Mouse (Mus musculus) embryonic stem cell, embryonic (primary cell): ENCODE results near the gene Cacna2d2.

ENCODE experiments used
- CTCF ChIA-PET, 4 experiments: fragments of 300-600 bp in 2 of 4; fragments of 350-600 bp in 2 of 4; sonication (Branson Sonifier 250); formaldehyde crosslinking; loops; one replicate each; lab custom pipeline; 2022; ENCODE audit warnings: inconsistent platforms in 2 of 4; lab: Charles Lee
- POLR2A ChIA-PET, 4 experiments: fragments of 300-600 bp in 2 of 4; fragments of 350-600 bp in 2 of 4; sonication (Branson Sonifier 250); formaldehyde crosslinking; loops; one replicate each; lab custom pipeline; 2022; ENCODE audit warnings: antibody characterized with exemption in 4 of 4, inconsistent platforms in 1 of 4; lab: Charles Lee

Gene Cacna2d2

DNA sequence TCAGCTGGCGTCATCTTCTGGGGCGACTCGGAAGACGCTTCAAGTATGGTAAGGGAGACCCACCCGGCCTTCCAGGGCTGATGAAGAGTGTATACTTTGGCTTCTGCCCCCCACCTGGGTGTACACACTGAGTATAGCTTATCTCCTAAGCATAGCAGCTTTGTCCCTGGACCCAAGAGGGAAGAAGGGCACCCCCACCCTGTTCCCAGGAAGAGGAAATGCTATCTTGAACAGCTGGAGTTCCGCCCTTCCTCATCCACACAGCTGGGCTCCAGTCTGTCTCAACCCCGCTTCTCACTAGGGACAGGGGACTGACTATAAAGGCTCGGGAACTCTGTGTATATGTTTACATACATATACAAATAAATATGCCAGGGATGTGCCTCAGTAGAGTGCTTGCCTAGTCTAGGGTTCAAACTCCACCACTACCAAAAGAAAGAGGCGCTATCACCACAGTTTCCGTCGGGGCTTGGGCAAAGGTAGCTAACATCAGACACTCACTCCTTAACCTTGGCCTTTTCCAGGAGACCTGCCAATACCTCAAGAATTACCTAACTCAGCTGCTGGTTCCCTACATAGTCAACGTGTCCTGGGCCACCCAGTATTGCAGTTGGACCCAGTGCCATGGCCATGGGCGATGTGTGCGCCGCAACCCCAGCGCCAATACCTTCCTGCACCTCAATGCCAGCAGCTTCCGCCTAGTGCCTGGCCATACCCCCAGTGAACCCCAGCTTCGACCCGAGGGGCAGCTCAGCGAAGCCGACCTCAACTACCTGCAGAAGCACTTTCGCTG, 172.3 kb downstream of the Cacna2d2 start:
- CTCF ChIA-PET: interaction anchor here in 3 of 4 experiments (0.6 to 1.6 kb wide), 5 partner anchors 8 to 125 kb away, joined by 3 to 5 read pairs (median 3); partner anchors contain the start of genes Hyal3 (in 1 of the 3) and Zmynd10 (in 1 of the 3)
- POLR2A ChIA-PET: interaction anchor here in 3 of 4 experiments (0.5 to 29.0 kb wide), 19 partner anchors 9 to 172 kb away, joined by 3 to 450 read pairs (median 5); partner anchors contain the start of genes Tusc2 (in 3 of the 3), Hyal3 (in 2 of the 3), Ifrd2 (in 2 of the 3) and Cacna2d2 (in 1 of the 3)

DNA sequence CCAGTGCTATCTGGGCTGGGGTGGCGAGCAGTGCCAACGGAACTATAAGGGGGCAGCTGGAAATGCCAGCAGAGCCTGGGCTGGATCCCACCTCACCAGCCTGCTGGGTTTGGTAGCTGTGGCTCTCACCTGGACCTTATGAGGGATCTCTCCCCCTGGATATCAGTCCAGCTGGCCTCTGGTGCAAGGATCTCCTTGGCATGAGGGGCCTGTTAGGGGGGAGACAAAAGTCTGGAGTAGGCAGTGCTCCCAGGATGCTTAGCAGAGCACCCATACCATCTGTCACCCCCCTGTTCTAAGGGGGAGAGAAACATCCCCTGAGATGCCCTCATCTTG, 172.9 kb downstream of the Cacna2d2 start:
- ChIA-PET POLR2A (interaction anchor here in 3 of 4 experiments (0.5 to 29.0 kb wide), 20 partner anchors 8 to 173 kb away, joined by 3 to 450 read pairs (median 5); partner anchors contain the start of genes Tusc2 (in 3 of the 3), Hyal3 (in 2 of the 3), Ifrd2 (in 2 of the 3) and Cacna2d2 (in 1 of the 3)), CTCF (interaction anchor here (0.6 to 1.6 kb wide), 5 partner anchors 25 to 157 kb away, joined by 3 to 13 read pairs (median 3); partner anchors contain the start of gene Zmynd10 (in 1 of the 4))

DNA sequence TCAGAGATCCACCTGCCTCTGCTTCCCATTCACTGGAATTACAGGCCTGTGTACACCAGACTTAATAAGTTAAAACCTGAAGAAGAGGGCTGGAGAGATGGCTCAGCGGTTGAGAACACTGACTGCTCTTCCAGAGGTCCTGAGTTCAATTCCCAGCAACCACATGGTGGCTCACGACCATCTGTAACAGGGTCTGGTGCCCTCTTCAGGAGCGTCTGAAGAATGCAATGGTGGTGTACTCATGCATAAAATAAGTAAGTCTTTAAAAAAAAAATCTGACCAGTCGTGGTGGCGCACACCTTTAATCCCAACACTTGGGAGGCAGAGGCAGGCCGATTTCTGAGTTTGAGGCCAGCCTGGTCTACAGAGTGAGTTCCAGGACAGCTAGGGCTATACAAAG, 174.4 kb downstream of the Cacna2d2 start:
- ChIA-PET CTCF (interaction anchor here in 2 of 4 experiments (0.6 to 2.4 kb wide), 2 partner anchors 9 to 57 kb away, joined by 4 to 7 read pairs; no protein-coding TSS in a partner anchor), POLR2A (interaction anchor here in 3 of 4 experiments (0.6 to 29.0 kb wide), 10 partner anchors 7 to 200 kb away, joined by 3 to 450 read pairs (median 3); partner anchors contain the start of genes Cyb561d2 (in 1 of the 3), Hyal3 (in 1 of the 3), Ifrd2 (in 1 of the 3) and Naa80 (in 1 of the 3))

DNA sequence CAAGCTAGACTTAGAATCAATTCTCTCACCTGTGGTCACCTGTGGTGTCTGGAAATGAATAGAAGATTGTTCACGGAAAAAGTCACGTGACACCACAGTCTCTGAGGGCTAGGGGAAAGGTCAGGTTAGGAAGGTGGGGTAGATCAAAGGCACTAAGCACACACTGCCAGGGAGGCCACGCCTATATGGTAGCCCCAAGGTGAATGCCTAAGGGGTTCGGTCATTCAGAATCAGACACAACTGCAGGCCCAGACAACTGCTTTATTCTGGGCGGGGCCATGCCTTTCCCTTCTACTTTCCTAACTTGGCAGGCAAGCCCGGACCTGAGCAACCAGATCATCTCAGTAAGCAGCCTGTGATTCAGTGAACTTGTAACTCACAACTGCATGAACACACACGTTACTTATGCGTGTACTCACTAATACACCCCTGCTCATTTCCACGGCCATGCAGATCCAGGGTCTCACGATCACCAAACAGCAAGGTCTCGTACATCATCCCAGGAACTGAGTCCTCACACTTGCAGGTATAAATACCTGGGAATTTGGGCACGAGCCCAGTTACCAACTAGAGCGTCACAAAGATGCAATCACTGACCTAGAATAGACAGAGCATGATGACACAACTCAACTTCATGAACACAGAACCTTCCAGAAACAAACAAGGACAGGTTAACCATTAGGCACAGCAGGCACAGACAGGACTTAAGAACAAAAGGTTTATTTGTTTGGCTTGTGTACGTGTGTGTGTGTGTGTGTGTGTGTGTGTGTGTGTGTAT, 176.4 kb downstream of the Cacna2d2 start:
- CTCF ChIA-PET: interaction anchor here in 3 of 4 experiments (0.7 to 2.4 kb wide), 17 partner anchors 9 to 176 kb away, joined by 3 to 12 read pairs (median 4); partner anchors contain the start of genes Tusc2 (in 2 of the 3), Cacna2d2 (in 1 of the 3) and Ifrd2 (in 1 of the 3)
- POLR2A ChIA-PET: interaction anchor here (0.5 to 29.0 kb wide), 54 partner anchors 8 to 753 kb away, joined by 3 to 450 read pairs (median 5); partner anchors contain the start of genes Cyb561d2 (in 2 of the 4), Ifrd2 (in 2 of the 4), Nprl2 (in 2 of the 4) and Tusc2 (in 2 of the 4)

DNA sequence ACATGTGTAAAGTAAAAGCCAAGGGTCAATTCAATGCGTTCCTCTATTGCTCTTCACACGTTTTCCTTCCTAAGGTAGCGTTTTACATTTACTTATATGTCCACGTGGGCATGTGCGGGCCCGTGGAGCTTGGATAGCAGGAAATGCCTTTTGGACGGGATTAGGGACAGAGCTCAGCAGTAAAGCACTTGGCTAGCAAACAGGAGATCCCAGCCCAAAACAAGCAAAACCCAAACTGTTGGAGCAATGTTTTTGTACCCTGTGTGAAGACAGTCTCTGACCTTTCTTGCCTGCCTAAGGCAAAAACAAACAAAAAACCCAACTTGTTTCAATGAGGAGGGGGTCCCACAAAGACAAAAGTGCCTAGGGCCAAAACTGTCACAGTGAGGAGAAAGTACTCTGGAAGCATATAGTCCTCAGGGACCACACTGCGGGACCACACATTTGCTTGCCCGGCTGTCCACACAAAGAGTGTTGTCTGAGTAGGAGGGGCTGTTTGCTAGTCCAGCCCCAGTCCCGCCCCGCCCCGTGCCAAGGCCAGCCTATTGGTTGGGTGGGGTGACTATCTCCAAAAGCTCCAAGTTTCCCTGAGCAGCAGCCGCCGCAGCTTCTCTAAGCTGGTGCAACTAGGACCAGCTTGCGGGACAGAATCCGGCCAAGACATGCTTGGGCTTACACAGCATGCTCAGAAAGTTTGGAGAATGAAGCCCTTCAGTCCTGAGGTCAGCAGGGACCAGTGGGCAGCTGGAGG, 177.1 kb downstream of the Cacna2d2 start, which contains the start of gene Hyal1:
TSS of gene Hyal1 (plus strand) at position 571 of the 751 bp plus-strand sequence.
- ChIA-PET CTCF (interaction anchor here in 2 of 4 experiments (1.1 to 2.0 kb wide), 11 partner anchors 10 to 177 kb away, joined by 3 to 12 read pairs (median 4); partner anchors contain the start of genes Cacna2d2 (in 1 of the 2) and Ifrd2 (in 1 of the 2)), POLR2A (interaction anchor here (0.5 to 29.0 kb wide), 63 partner anchors 8 to 817 kb away, joined by 3 to 450 read pairs (median 4); partner anchors contain the start of genes Ifrd2 (in 4 of the 4), 6430571L13Rik (in 3 of the 4), Gnai2 (in 3 of the 4) and Tusc2 (in 3 of the 4))

DNA sequence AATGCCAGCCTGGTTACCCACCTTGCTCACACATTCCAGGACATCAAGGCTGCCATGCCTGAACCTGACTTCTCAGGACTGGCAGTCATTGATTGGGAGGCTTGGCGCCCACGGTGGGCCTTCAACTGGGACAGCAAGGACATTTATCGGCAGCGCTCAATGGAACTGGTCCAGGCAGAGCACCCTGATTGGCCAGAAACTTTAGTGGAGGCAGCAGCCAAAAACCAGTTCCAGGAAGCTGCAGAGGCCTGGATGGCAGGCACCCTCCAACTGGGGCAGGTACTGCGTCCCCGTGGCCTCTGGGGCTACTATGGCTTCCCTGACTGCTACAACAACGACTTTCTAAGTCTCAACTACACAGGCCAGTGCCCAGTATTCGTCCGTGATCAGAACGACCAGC, 178.5 kb downstream of the Cacna2d2 start:
- ChIA-PET POLR2A (interaction anchor here in 3 of 4 experiments (0.6 to 29.0 kb wide), 18 partner anchors 9 to 837 kb away, joined by 3 to 450 read pairs (median 7); partner anchors contain the start of genes Ifrd2 (in 3 of the 3), Tusc2 (in 2 of the 3), Cyb561d2 (in 1 of the 3) and Hyal2 (in 1 of the 3)), CTCF (interaction anchor here in 1 of 4 experiments (0.5 to 2.0 kb wide), 5 partner anchors 23 to 68 kb away, joined by 3 to 9 read pairs (median 3); no protein-coding TSS in a partner anchor)

DNA sequence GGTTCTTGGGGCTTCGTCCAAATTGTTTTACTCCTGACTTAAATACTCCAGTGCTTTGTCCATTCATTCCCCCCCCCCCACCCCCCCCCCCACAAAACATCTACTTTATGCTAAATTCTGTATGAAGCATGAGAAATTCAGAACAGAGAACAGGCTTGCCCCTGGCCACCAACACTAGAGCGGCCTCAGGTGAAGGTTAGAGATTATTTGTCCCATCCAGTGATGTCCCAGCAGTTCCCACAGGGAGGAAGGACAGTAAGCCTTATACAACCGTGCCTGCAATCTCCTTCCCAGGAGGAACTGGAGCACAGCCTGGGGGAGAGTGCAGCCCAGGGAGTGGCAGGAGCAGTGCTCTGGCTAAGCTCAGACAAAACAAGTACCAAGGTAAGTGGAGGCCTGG, 179.2 kb downstream of the Cacna2d2 start, which contains the start of gene Naa80:
TSS of gene Naa80 (plus strand) at position 301 of the 400 bp plus-strand sequence.
- POLR2A ChIA-PET: interaction anchor here in 3 of 4 experiments (0.6 to 29.0 kb wide), 17 partner anchors 9 to 838 kb away, joined by 3 to 450 read pairs (median 13); partner anchors contain the start of genes Ifrd2 (in 3 of the 3), Hyal2 (in 2 of the 3), Cyb561d2 (in 1 of the 3) and Nprl2 (in 1 of the 3)
- CTCF ChIA-PET: interaction anchor here in 1 of 4 experiments (0.7 to 1.8 kb wide), 2 partner anchors 34 to 52 kb away, joined by 3 to 6 read pairs; no protein-coding TSS in a partner anchor
